Mouse (Mus musculus): ENCODE results near the gene Medag.

GRCm38 (mm10) chr5:149449406-149449805, 37.9 kb downstream of the Medag start:
- TF ChIP-seq CTCF (IDR thresholded peaks at IDR 0.05; ENCODE audit: low read depth, low read length) (no peak), POLR2A (IDR thresholded peaks at IDR 0.05; ENCODE audit: borderline replicate concordance, low read depth, low read length) (no peak)

Data from bone marrow macrophage, adult 2 months (primary cell).